Mouse (Mus musculus): ENCODE results near the gene Rpl14. TPM values are rescaled to one million over a fixed set of nuclear protein-coding genes. Genes with fewer than 3 reads are reported as not detected.
A peak's percentile ranks its signal among the peaks of the same experiment; 100 is the strongest.

The Rpl14 gene
- polyA plus RNA-seq, 1 experiment from 2014 or later: 488 TPM

- Histone ChIP-seq H3K4me3 (ENCODE audit: low read depth, low read length) (no peak overlapping the region), H3K4me2 (replicated peaks; ENCODE audit: low read depth, low read length) (no peak overlapping the region), H3K9ac (replicated peaks; ENCODE audit: low read depth) (no peak overlapping the region), H3K36me3 (ENCODE audit: insufficient read depth, low read length) (no peaks in the 10 kb centered on the region), H3K9me3 (ENCODE audit: low read length) (no peaks in the 10 kb centered on the region), H3K27me3 (replicated peaks; ENCODE audit: insufficient read depth, low read length) (no peaks in the 10 kb centered on the region; the same call in 1 of the 2 replicates), H3K4me1 (ENCODE audit: insufficient read depth, low read depth, low read length) (no peaks in the 10 kb centered on the region), H3K27ac (ENCODE audit: low read length) (no peak overlapping the region)
- ATAC-seq: no peak
- DNase-seq (ENCODE audit: low spot score): no peak
- 85% methylated on average over 9 of the region's 9 CpGs for WGBS
- TF ChIP-seq EP300 (IDR thresholded peaks at IDR 0.05) (no peak), CTCF (IDR thresholded peaks at IDR 0.05) (no peak)
Measured at GRCm38 (mm10) chr9:120546482-120546881, 24.8 kb upstream of the Rpl14 start.

GRCm38 (mm10) chr9:120547026-120547668 is 24.1 kb upstream of the Rpl14 start:
- Histone ChIP-seq H3K36me3 (ENCODE audit: insufficient read depth, low read length) (no peaks in the 10 kb centered on the region), H3K27ac (ENCODE audit: low read length) (peak overlapping the region; percentile 47; the same call in 1 of the 2 replicates), H3K4me1 (ENCODE audit: insufficient read depth, low read depth, low read length) (no peaks in the 10 kb centered on the region), H3K4me3 (ENCODE audit: low read depth, low read length) (no peak overlapping the region), H3K9ac (replicated peaks; ENCODE audit: low read depth) (no peak overlapping the region), H3K9me3 (ENCODE audit: low read length) (no peaks in the 10 kb centered on the region), H3K27me3 (replicated peaks; ENCODE audit: insufficient read depth, low read length) (no peaks in the 10 kb centered on the region), H3K4me2 (replicated peaks; ENCODE audit: low read depth, low read length) (peak overlapping the region; percentile 31)
- ATAC-seq (peak; percentile 69), DNase-seq (ENCODE audit: low spot score) (peak; percentile 68)
- TF ChIP-seq EP300 (IDR thresholded peaks at IDR 0.05) (no peak), CTCF (IDR thresholded peaks at IDR 0.05) (no peak)
- 10% methylated on average over 16 of the region's 16 CpGs for WGBS

- Histone ChIP-seq H3K36me3 (ENCODE audit: insufficient read depth, low read length) (no peaks in the 10 kb centered on the region), H3K9me3 (ENCODE audit: low read length) (no peaks in the 10 kb centered on the region), H3K27me3 (replicated peaks; ENCODE audit: insufficient read depth, low read length) (no peaks in the 10 kb centered on the region), H3K4me3 (ENCODE audit: low read depth, low read length) (no peak overlapping the region), H3K4me2 (replicated peaks; ENCODE audit: low read depth, low read length) (no peak overlapping the region), H3K9ac (replicated peaks; ENCODE audit: low read depth) (no peak overlapping the region), H3K27ac (ENCODE audit: low read length) (no peak overlapping the region), H3K4me1 (ENCODE audit: insufficient read depth, low read depth, low read length) (no peaks in the 10 kb centered on the region)
- no peak for TF ChIP-seq CTCF (IDR thresholded peaks at IDR 0.05)
- no peak for TF ChIP-seq EP300 (IDR thresholded peaks at IDR 0.05)
- WGBS: 79% methylated on average over 9 of the region's 9 CpGs
- DNase-seq (ENCODE audit: low spot score) (no peak), ATAC-seq (no peak)
Measured at GRCm38 (mm10) chr9:120550778-120551177, 20.5 kb upstream of the Rpl14 start.

GRCm38 (mm10) chr9:120563590-120563989 is 7.7 kb upstream of the Rpl14 start:
- no peak overlapping the region for H3K27ac ChIP-seq (ENCODE audit: low read length)
- no peak overlapping the region for H3K9ac ChIP-seq (replicated peaks; ENCODE audit: low read depth)
- 83% methylated on average over 3 of the region's 3 CpGs for WGBS
- ATAC-seq: no peak
- H3K27me3 ChIP-seq (replicated peaks; ENCODE audit: insufficient read depth, low read length): no peaks in the 10 kb centered on the region
- H3K9me3 ChIP-seq (ENCODE audit: low read length): no peaks in the 10 kb centered on the region
- no peaks in the 10 kb centered on the region for H3K4me1 ChIP-seq (ENCODE audit: insufficient read depth, low read depth, low read length)
- H3K36me3 ChIP-seq (ENCODE audit: insufficient read depth, low read length): no peaks in the 10 kb centered on the region
- no peak overlapping the region for H3K4me3 ChIP-seq (ENCODE audit: low read depth, low read length)
- TF ChIP-seq CTCF (IDR thresholded peaks at IDR 0.05) (no peak), EP300 (IDR thresholded peaks at IDR 0.05) (no peak)
- no peak for DNase-seq (ENCODE audit: low spot score)
- no peak overlapping the region for H3K4me2 ChIP-seq (replicated peaks; ENCODE audit: low read depth, low read length)

GRCm38 (mm10) chr9:120564247-120564646 is 7.0 kb upstream of the Rpl14 start:
- no peak overlapping the region for H3K4me3 ChIP-seq (ENCODE audit: low read depth, low read length)
- no peak overlapping the region for H3K27ac ChIP-seq (ENCODE audit: low read length)
- ATAC-seq (no peak), DNase-seq (ENCODE audit: low spot score) (no peak)
- H3K4me1 ChIP-seq (ENCODE audit: insufficient read depth, low read depth, low read length): no peaks in the 10 kb centered on the region
- no peak overlapping the region for H3K9ac ChIP-seq (replicated peaks; ENCODE audit: low read depth)
- TF ChIP-seq CTCF (IDR thresholded peaks at IDR 0.05): no peak
- no peak overlapping the region for H3K4me2 ChIP-seq (replicated peaks; ENCODE audit: low read depth, low read length)
- no peaks in the 10 kb centered on the region for H3K27me3 ChIP-seq (replicated peaks; ENCODE audit: insufficient read depth, low read length)
- 77% methylated on average over 2 of the region's 2 CpGs for WGBS
- H3K36me3 ChIP-seq (ENCODE audit: insufficient read depth, low read length): no peaks in the 10 kb centered on the region
- no peaks in the 10 kb centered on the region for H3K9me3 ChIP-seq (ENCODE audit: low read length)

- Histone ChIP-seq H3K4me2 (replicated peaks; ENCODE audit: low read depth, low read length) (no peak overlapping the region), H3K4me3 (ENCODE audit: low read depth, low read length) (no peak overlapping the region), H3K9me3 (ENCODE audit: low read length) (no peaks in the 10 kb centered on the region), H3K36me3 (ENCODE audit: insufficient read depth, low read length) (no peaks in the 10 kb centered on the region), H3K27me3 (replicated peaks; ENCODE audit: insufficient read depth, low read length) (no peaks in the 10 kb centered on the region), H3K4me1 (ENCODE audit: insufficient read depth, low read depth, low read length) (peaks cover 4% of the 10 kb centered on the region; the same call in 1 of the 2 replicates), H3K27ac (ENCODE audit: low read length) (no peak overlapping the region), H3K9ac (replicated peaks; ENCODE audit: low read depth) (no peak overlapping the region)
- DNase-seq (ENCODE audit: low spot score) (no peak), ATAC-seq (no peak)
- TF ChIP-seq CTCF (IDR thresholded peaks at IDR 0.05): no peak
- no peak for TF ChIP-seq EP300 (IDR thresholded peaks at IDR 0.05)
- 82% methylated on average over 5 of the region's 5 CpGs for WGBS
Measured at GRCm38 (mm10) chr9:120566384-120566783, 4.9 kb upstream of the Rpl14 start.
